Mouse (Mus musculus): ENCODE data around the gene Chml. TPM values are rescaled to one million over a fixed set of nuclear protein-coding genes. Genes with fewer than 3 reads are reported as not detected.

Chml gene
- 11.2 to 13.9 TPM (median 13.0 TPM) in 3 replicates for total RNA-seq (2017)

DNA sequence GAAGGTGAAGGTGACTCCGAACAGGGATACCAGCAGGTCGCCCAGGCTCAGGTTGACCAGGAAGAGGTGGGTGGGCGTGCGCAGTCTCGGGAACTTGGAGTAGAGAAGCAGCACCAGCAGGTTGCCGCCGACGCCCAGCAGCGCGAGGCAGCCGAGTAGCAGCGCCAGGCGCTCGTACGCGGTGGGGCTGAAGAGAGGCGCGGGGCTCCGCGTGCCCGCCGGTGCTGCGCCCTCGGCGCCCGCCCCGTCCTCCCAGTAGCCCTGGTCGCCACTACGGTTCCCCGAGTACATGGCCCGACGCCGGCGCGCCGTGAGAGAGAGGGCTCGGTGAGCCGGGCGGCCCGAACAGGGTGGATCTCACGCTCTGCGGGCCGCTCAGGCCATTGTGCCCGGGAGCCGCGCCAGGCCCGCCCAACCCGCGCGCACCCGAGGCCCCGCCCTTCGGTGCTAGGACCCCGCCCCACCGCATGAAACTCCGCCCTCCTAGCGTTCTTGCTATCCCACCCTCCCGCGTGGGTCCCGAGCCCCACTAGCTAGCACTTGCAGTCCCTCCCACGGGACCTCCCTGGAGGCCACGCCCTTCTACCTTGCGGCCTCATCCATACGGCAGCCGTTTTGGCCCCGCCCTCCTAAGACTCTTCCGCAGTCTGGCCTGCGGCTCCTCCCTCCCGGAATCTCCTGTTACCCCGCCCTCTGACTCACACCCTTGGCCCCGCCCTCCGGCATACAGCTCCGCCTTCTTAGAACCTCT is at the start of gene Chml, which contains the start of gene Opn3:
TSS of gene Chml (minus strand) at position 656 of the 751 bp plus-strand sequence.
TSS of gene Opn3 (minus strand) at position 531 of the 751 bp plus-strand sequence.
- peak; percentile 95 for ATAC-seq (replicated peaks; ENCODE audit: insufficient number of reproducible peaks, low FRiP score, low TSS enrichment, poor library complexity, severe bottlenecking)

DNA sequence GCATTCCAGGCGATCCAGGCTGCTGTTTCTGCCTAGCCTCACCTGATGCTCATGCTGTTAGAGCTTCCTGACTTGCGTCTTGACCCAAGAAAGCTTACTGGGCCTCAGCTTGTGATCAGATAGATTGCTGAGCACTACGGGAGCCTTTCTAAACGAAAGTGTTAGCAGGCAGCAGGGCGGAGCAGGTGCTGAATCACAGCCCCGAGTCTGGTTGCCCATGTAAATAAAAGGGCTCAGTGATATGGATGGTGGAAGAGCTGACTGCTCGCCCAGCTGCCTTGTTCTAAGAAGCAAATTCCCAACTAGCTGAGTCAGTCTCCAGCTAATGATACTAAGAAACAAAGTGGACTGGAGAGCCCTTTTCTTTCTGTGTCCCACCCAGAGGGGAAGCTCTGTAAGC is 33.1 kb upstream of the Chml start:
- no peak for ATAC-seq (replicated peaks; ENCODE audit: insufficient number of reproducible peaks, low FRiP score, low TSS enrichment, poor library complexity, severe bottlenecking)

DNA sequence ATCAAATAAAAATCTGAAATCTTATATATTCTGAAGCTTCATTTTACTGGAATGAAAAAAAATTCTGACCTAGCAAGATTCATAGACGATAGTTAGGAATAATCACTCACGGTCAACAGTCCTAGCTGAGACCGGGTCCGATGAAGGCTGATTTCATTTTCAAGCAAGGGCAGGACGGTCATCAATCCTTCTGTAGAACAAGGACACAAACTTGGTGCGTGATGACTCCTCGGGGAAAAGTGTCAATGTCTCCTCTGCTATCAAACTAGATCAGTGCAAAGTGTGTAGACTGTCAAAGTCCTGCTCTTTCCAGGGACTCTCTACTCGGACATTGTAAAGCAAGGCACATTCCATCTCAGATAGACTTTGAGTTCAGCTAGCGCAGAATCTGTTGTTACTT is 24.1 kb upstream of the Chml start:
- ATAC-seq (replicated peaks; ENCODE audit: insufficient number of reproducible peaks, low FRiP score, low TSS enrichment, poor library complexity, severe bottlenecking): no peak

DNA sequence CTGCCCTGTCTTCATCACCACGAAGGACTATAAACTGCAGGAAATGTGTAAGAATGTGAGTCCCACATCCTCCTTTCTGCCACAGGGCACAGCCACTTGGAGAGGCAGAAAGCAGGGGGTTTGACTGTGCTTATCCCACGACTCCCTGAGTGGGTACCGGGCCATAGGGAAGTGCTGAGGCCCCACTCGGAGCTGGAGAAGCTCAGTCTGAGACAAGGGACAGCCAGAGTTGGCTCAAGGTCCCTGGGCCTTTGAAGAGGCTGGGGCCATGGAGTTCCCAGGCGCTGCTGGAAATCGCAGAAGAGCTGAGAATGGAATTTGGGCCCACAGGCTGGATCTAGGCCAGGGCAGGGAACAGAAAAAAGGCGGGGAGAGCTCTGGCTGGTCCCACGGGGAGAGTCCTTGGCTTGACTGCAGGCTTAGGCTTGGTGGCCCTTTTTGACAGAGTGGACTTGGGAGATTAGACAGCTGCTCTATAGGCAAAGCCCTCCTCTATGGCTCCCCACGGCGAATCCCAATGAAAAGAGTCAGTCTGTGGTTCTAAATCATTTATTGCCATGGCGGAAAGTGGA is 19.7 kb upstream of the Chml start:
- ATAC-seq (replicated peaks; ENCODE audit: insufficient number of reproducible peaks, low FRiP score, low TSS enrichment, poor library complexity, severe bottlenecking): no peak

DNA sequence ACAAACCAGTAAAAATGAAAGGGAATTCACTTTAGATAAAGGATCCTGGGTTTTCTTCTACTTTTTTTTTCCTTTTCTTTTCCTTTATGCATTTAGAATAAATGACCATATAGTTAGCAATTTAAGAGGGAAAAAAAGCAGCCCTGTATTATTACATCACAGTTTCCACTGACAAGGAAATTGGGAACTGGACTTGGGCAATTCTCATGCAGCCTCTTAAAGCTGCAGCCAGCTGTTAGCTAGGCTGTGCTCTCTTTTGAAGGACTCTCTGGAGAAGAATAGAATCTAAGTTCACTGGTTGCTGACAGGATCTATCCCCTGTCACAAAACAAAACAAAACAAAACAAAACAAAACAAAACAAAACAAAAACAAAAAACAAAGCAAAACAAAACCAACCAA is 15.3 kb upstream of the Chml start:
- no peak for ATAC-seq (replicated peaks; ENCODE audit: insufficient number of reproducible peaks, low FRiP score, low TSS enrichment, poor library complexity, severe bottlenecking)

DNA sequence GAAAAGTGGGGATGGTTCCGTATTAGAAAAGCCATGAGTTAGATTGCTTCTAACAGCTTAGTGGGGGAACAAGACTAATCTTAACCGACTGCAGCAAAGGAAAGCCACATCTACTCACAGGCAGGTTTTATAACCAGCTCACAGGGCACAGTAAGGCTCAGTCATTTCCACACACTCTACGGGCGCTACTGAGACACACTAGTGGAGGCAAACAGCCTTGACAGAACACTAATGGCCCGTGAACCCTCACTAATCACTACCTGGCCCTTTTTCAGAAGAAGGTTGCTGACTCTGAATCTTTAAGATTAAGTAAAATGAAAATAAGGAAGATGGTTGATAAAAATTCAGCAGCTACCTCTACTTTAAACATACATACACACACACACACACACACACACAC is 14.9 kb upstream of the Chml start:
- no peak for ATAC-seq (replicated peaks; ENCODE audit: insufficient number of reproducible peaks, low FRiP score, low TSS enrichment, poor library complexity, severe bottlenecking)

DNA sequence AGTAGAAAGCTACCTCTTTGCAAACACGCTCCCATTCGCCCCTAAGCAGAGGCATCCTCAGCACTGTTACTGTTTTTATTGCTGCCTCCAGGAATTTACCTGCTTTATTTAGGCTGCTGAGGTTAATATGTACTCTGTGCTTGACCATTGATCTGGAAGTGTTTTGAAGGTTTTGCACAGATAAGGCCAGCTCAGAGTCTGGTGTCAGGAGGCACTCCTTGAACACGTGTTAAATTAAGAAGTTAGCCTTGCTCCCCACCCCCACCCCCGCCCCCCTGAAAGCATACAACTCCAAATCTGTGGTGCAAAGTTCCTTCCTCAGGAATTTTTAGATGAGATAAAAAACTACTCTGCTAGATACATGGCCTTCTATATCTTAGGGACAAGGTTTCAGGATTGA is 8.4 kb upstream of the Chml start:
- ATAC-seq (replicated peaks; ENCODE audit: insufficient number of reproducible peaks, low FRiP score, low TSS enrichment, poor library complexity, severe bottlenecking): no peak

DNA sequence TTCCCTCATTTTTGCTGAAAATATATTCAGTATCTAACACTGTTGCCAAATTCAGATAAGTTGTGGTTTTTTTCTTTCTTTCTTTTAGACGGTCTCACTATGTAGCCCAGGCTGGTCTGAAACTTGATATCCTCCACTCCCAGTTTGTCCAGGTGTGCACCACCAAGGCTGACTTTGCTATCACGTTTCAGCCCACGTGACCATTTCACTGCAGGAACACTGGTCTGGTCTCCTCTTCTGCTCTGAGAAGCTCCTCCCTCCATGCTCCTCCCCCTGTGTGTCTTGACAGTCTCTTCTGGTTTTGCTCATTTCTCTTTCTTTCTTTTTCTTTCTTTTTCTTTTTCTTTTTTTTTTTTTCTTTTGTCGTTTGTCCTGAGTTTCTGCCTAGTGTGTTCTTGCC is 7.1 kb upstream of the Chml start:
- ATAC-seq (replicated peaks; ENCODE audit: insufficient number of reproducible peaks, low FRiP score, low TSS enrichment, poor library complexity, severe bottlenecking): no peak

DNA sequence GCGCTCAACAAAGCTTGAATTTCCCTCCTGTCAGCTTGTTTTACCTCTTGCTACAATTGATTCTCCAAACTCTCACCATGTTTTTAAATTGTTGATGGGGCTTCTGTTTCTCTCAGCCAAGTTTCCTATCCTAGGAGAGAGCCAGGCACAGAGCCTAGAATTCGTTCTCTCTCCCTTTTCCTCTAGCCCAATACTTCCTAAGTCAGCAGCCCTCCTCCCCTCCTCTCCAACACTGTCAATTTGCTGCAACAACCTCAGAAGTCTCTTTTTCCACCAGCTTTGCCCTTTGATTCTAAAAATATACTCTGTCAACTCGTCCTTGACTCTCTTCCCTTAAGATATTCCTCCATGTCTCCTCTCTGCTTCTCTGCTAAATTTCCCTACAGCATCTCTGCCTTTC is 6.7 kb upstream of the Chml start:
- ATAC-seq (replicated peaks; ENCODE audit: insufficient number of reproducible peaks, low FRiP score, low TSS enrichment, poor library complexity, severe bottlenecking): no peak

DNA sequence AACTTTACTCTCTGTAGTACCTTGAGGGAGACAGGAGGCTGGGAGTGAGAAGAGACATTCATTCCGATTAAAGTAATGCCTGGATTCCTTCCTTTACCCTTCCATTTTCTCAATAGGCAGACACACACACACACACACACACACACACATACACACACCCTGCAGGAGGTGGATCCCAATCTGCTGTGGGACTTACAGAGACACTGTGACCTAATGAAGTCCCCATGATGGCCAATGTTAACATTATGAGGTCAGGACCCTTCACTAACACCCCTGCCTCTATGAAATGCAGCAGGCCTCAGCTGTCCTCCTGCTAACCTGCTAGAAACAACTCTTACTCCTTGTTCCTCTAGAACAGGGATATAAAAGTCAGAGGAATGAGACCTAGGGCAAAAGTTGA is 5.6 kb upstream of the Chml start, which contains the start of gene Wdr64:
TSS of gene Wdr64 (plus strand) at position 301 of the 400 bp plus-strand sequence.
- ATAC-seq (replicated peaks; ENCODE audit: insufficient number of reproducible peaks, low FRiP score, low TSS enrichment, poor library complexity, severe bottlenecking): no peak

DNA sequence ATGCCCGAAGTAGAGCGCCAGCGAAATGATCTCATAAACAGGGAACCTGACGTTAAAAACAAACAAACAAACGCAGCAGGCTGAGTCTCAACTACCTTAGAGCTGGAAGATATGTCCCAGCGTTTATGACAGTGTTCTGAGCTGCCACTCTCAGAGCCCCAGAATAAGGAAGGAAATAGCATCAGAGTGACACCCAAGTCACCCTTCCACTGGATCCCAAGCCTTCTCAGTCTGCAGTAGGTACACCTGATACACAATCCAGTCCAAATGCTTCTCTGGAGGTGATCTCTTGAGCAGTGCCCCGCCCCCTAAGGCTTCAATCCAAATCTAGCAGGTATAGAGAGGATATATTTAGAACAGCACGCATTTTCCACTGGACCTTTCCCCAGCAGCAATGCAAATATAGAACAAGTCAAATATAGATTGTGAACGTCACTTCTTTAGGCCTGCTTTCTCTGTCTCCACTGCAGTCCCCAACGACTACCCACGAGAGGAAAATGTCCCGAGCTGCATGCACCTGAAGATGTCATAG is 794 bp upstream of the Chml start:
- ATAC-seq (replicated peaks; ENCODE audit: insufficient number of reproducible peaks, low FRiP score, low TSS enrichment, poor library complexity, severe bottlenecking): no peak

DNA sequence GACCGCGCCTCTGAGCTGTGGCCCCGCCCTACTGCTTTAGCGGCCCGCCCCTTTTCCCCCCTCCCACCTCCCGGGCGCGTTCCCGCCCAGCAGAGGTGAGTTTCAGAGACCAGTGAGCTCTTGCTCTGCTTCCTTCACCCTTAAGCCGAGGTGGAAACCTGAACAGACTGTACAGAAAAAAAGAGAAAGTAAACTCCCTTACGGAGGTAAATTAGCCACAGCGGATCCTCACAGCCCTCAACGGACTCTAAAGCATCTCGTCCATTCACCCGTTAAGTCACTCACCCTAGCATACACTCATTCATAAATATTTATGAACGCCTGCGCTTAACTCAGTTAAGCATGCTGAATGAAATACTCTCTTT is 278 bp upstream of the Chml start:
- ATAC-seq (replicated peaks; ENCODE audit: insufficient number of reproducible peaks, low FRiP score, low TSS enrichment, poor library complexity, severe bottlenecking): no peak

DNA sequence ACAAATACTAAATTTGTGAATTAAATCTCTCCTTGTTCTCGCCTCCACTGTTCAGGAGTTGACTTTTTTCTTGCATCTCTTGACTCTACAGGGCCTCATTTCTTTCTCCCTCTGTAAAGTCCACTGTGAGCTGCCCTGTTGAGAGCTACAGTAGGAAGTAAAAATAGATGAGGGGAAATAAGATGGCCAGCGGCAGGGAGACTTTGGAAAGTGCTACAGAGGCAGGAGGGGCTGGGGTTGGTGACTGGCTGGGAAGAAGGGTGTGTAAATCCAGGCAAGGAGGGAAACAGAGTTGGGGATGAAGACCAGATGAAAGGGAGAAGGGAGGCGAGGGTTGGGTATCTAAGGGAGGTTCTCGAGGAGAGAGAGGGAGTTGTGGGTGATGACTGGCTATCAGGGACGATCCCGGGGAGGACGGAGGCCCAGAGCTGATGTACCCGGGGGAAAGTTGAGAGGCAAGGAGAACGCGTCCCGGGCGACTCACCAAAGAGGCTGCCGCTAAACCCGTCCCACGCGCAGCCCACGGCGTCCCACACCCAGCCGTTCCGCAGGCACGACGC is 935 bp downstream of the Chml start:
- 0 out of 2 replicates have a peak, but pooled peaks have one; percentile 1 for ATAC-seq (replicated peaks; ENCODE audit: insufficient number of reproducible peaks, low FRiP score, low TSS enrichment, poor library complexity, severe bottlenecking)

DNA sequence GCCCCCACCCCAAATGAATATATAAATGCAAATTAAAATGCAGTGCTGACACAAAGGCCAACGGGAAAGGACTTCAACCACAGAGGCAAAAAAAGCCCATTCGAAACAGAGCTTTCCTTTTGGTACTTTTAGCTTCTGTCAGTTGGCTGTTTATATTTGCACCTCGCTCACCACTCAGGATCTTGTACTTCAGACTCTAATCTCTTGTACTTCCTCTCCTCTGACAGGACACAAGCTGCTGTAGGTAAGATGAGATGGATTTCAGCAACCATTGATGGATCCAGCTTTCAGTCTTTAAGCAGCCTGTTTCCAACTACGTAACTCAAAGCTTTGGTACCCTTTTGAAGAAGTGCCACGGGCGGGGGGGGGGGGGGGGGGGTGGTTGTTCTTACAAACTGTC is 11.7 kb downstream of the Chml start:
- no peak for ATAC-seq (replicated peaks; ENCODE audit: insufficient number of reproducible peaks, low FRiP score, low TSS enrichment, poor library complexity, severe bottlenecking)

DNA sequence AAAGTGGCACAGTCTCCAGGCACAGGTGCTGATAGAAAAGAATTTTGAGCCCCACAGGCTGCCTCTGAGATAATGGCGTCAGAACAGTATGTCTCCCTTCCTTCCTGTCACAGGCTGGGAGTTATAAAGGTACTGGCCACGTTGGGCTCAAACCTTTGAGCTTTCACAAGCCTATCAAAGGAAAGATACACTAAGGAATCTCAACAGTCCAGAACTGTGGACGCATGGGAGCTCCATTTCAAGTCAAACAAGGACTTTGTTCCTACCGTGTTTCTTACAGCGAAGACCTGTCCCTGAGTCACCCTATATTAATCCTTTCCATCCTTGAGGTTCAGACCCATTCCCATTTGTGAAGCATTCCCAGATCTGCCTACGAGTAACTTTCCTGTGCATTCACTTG is 15.2 kb downstream of the Chml start:
- no peak for ATAC-seq (replicated peaks; ENCODE audit: insufficient number of reproducible peaks, low FRiP score, low TSS enrichment, poor library complexity, severe bottlenecking)

DNA sequence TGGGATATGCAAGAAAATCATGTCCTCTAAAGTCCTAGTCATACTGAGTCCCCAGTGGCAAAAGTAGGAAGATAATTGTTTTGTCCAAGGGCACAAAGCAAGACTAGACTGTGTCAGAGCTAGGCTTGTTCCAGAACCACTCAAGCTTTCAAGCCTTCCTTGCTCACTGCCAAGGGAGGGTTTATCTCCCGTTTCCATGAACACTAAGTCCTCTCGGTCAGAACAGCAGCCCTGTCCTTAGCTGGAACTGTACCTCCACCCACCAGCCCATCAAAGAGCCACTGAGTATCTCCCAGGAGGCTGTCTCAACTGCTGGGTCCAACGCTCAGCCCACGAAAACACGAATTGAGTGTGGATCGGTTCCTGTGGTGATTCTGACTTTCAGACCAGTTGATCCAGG is 17.6 kb downstream of the Chml start:
- ATAC-seq (replicated peaks; ENCODE audit: insufficient number of reproducible peaks, low FRiP score, low TSS enrichment, poor library complexity, severe bottlenecking): no peak

DNA sequence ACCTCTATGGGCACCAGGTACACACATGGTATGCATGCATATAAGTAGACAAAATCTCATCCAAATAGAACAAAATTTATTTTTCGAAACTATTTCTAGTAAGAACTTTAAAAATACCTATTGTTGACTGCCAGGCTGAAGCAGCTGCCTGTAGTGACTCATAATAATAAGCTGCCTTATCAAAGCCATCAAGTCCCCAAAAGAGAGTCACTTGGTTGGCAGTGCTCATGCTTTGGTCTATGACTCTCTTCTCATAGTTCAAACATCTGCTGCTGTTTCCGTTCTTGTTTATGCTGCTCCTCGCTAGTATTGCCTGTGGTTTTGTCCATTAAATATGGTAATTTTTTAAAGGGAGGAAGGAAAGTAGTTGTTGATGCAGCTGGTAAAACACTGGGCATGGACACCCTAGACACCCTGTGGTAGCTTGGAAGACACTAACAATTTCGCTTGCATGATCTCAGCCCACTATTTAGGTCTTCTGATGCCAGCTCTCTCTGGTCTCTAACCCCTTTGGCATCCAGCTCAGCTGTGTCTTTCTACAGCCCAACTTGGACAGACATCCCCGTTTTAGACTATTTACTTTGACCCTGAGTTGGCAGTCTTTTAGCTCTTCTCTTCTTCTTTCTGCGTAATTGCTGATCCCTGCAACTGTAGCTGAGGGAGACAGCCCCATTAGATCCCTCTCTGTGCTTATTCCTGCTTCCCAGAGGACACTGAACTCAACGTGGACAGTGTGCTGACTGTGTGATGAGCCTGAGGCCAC is 19.0 kb downstream of the Chml start:
- no peak for ATAC-seq (replicated peaks; ENCODE audit: insufficient number of reproducible peaks, low FRiP score, low TSS enrichment, poor library complexity, severe bottlenecking)

DNA sequence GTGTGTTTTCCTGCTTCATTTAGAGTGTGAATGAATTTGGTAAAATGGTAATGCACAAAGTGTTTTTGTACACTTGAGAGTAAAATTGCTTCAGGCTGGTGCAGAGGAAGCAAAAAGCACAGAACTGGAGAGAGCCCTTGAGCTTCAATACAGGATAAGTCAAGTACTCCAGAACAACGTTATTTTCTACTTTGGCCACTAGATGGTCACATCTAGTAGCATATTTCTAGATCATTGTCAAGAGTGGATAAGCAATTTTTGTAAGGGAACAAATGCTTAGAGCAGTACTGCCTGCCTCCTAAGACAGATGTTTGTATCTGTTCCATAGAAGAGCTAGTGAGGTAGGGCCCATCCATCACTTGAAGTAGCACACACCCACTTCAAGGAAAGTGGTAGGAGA is 21.1 kb downstream of the Chml start:
- no peak for ATAC-seq (replicated peaks; ENCODE audit: insufficient number of reproducible peaks, low FRiP score, low TSS enrichment, poor library complexity, severe bottlenecking)

DNA sequence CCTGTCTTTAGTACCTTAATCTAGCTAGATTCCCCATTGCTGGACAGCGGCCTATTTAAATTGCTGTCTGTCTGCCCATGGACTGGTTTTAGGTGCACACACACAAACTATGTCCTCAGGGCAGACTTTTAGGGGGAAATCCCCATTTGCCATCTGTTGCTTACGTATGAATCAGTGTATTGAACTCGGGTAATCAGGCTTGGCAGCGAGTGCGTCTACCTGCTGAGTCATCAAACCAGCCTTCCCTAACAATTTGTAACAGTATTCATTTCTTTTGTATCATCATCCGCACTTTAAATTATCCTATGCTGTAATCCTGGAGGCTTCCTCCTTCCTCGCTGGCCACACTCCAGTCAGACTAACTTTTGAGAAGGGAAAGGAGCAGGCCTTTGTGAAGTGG is 22.7 kb downstream of the Chml start:
- ATAC-seq (replicated peaks; ENCODE audit: insufficient number of reproducible peaks, low FRiP score, low TSS enrichment, poor library complexity, severe bottlenecking): no peak
